Mouse (Mus musculus) G1E (cell line): ENCODE data around the gene Eif5. TPM values are rescaled to one million over a fixed set of nuclear protein-coding genes. Genes with fewer than 3 reads are reported as not detected.
A peak's percentile ranks its signal among the peaks of the same experiment; 100 is the strongest.

Source experiments
- ATAC-seq: 2 replicates; pipeline ENCODE4 v1.8.0; 2016; ENCODE audit warnings: mild to moderate bottlenecking; ENCODE audit not compliant: insufficient number of reproducible peaks, poor library complexity, low FRiP score, severe bottlenecking; ENCODE audit errors: extremely low read depth
- DNase-seq: peaks from one replicate; pipeline ENCODE4 v3.0.0; 2012; ENCODE audit warnings: low spot score
- H3K27me3 ChIP-seq: 2 replicates; pipeline ENCODE4 v1.6.1; 2012; ENCODE audit warnings: mild to moderate bottlenecking, low read length, inconsistent platforms; ENCODE audit not compliant: insufficient read depth
- H3K36me3 ChIP-seq: replicated peaks from 2 replicates; pipeline ENCODE3; 2012; ENCODE audit warnings: mild to moderate bottlenecking, inconsistent platforms
- H3K4me1 ChIP-seq: 2 replicates; pipeline ENCODE4 v1.6.1; 2012; ENCODE audit warnings: low read depth, low read length, inconsistent platforms, mixed read lengths; ENCODE audit not compliant: insufficient read depth
- H3K4me3 ChIP-seq: 2 replicates; pipeline ENCODE4 v1.5.1; 2012; ENCODE audit warnings: low read depth, mild to moderate bottlenecking, inconsistent platforms, low read length, moderate library complexity, mixed read lengths
- H3K9me3 ChIP-seq: replicated peaks from 2 replicates; pipeline ENCODE4 v1.6.1; 2012; ENCODE audit warnings: inconsistent platforms
- CTCF ChIP-seq: IDR thresholded peaks from 2 replicates; pipeline ENCODE4 v1.5.1; 2012; ENCODE audit warnings: low read depth, low read length, inconsistent platforms, mixed read lengths
- GATA1 ChIP-seq: IDR thresholded peaks from 2 replicates; pipeline ENCODE4 v1.6.1; 2012; ENCODE audit warnings: borderline replicate concordance, low read length, inconsistent platforms, mixed read lengths
- GATA2 ChIP-seq: IDR thresholded peaks from 2 replicates; pipeline ENCODE4 v1.6.1; 2012; ENCODE audit warnings: low read depth, low read length, inconsistent platforms, borderline replicate concordance
- POLR2AphosphoS5 ChIP-seq: IDR thresholded peaks from 2 replicates; pipeline ENCODE4 v1.6.1; 2012; ENCODE audit warnings: low read depth, low read length, inconsistent platforms; ENCODE audit not compliant: insufficient replicate concordance
- TAL1 ChIP-seq: conservative IDR thresholded peaks from 2 replicates; pipeline ENCODE4 v1.6.1; 2012; ENCODE audit warnings: low read depth, low read length, inconsistent platforms, mixed read lengths
- polyA plus RNA-seq: library from polyadenylated mRNA; stranded (reverse); fragments of >175 nt; gene quantifications from 2 replicates; pipeline ENCODE4 v1.2.3, GENCODE M21; 2012
- total RNA-seq, 2 experiments: library from RNA; stranded (forward) in 1 of 2; stranded (reverse) in 1 of 2; fragments of 200-1000 nt in 1 of 2; fragments of >200 nt in 1 of 2; fragmentation: Nextera tagmentation in 1 of 2; gene quantifications; 2 replicates each; pipeline ENCODE4 v1.2.3; 2014 to 2017

The Eif5 gene
- total and polyA plus RNA-seq, 3 experiments: 107 to 512 (median 285) TPM

DNA sequence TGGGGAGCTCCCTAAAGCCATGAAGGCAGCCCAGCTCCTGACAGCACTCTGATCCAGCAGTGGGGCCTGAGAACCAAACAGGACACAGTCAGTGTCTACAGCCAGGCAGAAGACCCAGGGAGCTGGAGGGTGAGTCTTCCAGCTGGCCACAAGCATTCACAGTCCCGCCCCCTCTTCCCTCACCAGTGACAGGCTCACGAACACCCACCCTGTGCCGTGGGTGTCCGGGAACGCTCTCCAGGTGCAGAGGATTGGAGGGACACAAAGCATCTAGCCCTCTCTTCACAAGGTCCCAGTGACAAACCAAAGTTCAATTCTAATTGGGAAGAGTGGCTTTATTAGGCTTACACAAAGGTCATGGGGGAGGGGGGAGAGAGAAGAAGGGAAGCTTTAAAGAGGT is 18.0 kb upstream of the Eif5 start:
- Histone ChIP-seq H3K4me3 (no peak overlapping the region), H3K27me3 (peaks cover 14% of the 10 kb centered on the region), H3K36me3 (no peaks in the 10 kb centered on the region), H3K9me3 (peaks cover 12% of the 10 kb centered on the region), H3K4me1 (peaks cover 56% of the 10 kb centered on the region)
- TF ChIP-seq TAL1 (no peak), GATA2 (no peak), CTCF (no peak), GATA1 (no peak), POLR2AphosphoS5 (no peak)
- no peak for DNase-seq
- no peak for ATAC-seq

DNA sequence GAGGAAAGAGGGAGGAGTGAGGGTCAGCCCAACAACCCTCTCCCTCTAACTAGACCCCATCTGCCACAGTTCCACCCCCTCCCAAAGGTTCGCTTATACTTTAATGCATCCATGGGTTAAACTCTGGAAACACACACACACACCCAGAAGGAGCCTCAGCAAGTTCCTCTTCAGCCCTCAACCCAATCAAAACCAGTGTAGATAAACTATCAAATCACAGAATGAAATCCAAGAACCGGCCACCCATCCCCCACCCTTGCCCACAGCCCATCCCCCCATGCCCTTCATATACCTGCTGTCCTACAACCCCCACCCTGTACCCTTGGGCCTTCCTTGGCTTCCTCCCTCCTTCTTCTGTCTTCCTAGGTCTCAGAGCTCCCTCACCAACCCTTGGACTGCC is 16.8 kb upstream of the Eif5 start:
- no peak for DNase-seq
- Histone ChIP-seq H3K27me3 (peaks cover 22% of the 10 kb centered on the region), H3K4me1 (peaks cover 56% of the 10 kb centered on the region), H3K4me3 (no peak overlapping the region), H3K9me3 (peaks cover 9% of the 10 kb centered on the region), H3K36me3 (no peaks in the 10 kb centered on the region)
- TF ChIP-seq CTCF (no peak), GATA2 (no peak), TAL1 (no peak), POLR2AphosphoS5 (no peak), GATA1 (no peak)
- ATAC-seq: no peak

DNA sequence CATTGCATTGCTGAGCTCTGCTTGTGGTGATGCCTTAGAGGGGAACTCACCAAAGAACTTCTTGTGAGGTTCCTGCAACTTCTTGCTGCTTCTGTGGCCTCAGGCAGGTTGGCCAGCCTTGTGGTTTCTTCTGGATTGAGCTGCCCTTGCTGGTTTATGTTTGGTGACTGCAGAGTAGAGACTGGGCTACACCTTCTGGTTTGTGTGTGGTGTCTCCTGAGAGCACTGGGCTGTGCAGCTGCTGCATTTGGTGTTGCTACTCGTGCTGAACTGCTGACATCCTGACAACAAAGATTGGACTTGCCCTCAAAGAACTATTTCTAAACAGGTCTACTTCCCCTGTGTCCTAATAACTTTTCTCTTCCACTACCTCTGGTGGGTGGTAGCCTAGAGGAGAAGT is 13.3 kb upstream of the Eif5 start:
- no peaks in the 10 kb centered on the region for H3K36me3 ChIP-seq
- H3K4me3 ChIP-seq: no peak overlapping the region
- H3K4me1 ChIP-seq: peaks cover 36% of the 10 kb centered on the region
- no peak for TF ChIP-seq CTCF
- no peak for TF ChIP-seq POLR2AphosphoS5
- TF ChIP-seq TAL1: no peak
- no peak for TF ChIP-seq GATA1
- no peak for TF ChIP-seq GATA2
- DNase-seq (no peak), ATAC-seq (no peak)
- peaks cover 41% of the 10 kb centered on the region for H3K27me3 ChIP-seq
- peaks cover 9% of the 10 kb centered on the region for H3K9me3 ChIP-seq

DNA sequence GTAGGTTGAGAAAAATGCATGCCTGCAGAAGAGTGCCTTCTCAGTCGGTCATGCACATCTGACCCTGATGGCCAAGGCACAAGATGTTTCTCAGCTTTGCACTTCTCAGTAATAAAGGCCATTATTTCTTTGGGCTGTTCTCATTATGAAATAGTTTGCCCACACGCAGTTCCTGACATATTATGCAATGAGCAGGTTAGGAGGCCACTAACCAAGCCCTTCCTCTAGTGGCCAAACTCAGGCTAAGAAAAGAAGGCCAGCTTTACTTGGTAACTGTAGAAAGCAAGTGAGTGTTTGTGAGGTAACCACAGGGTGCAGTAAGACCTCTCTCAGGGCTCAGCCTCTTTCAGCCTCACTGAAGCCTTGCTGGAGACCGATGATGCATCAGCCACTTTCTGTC is 12.9 kb upstream of the Eif5 start:
- DNase-seq (no peak), ATAC-seq (no peak)
- TF ChIP-seq TAL1 (no peak), CTCF (no peak), POLR2AphosphoS5 (no peak), GATA1 (no peak), GATA2 (no peak)
- Histone ChIP-seq H3K9me3 (peaks cover 9% of the 10 kb centered on the region), H3K36me3 (no peaks in the 10 kb centered on the region), H3K4me1 (peaks cover 32% of the 10 kb centered on the region), H3K27me3 (peaks cover 41% of the 10 kb centered on the region), H3K4me3 (no peak overlapping the region)

DNA sequence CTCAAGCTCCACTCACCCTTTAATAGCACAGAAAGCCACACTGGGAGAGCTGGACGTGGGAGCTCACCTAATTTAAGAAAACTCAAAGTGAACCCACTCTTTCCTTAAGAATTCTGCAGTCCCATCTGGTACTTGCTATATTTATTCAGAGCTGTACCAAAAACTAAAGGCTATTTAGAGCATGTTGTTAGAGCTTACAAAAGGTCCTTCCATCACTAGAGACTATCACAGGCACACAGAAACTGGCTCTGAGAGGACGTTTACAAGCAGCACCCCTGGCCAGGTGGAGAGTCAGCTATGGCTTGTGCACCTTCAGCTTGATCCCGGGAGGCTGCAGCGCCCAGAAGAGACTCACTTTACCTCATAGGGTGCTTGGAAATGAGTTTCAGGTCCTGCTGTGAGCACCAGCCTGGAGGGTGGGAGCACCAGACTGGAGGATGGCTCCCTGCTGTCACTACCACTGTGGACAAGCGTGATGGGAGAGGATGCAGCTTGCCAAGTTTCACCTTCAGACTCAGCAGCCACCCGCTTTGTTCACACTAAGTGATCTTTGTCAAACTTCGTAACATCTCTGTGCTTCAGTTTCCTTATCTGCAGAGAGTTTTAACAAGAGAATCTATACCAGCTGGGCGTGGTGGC is 10.1 kb upstream of the Eif5 start:
- H3K4me1 ChIP-seq: peaks cover 26% of the 10 kb centered on the region
- H3K36me3 ChIP-seq: peaks cover under 1% of the 10 kb centered on the region
- H3K27me3 ChIP-seq: peaks cover 53% of the 10 kb centered on the region
- peaks cover 3% of the 10 kb centered on the region; the same call in 1 of the 2 replicates for H3K9me3 ChIP-seq
- ATAC-seq (no peak), DNase-seq (no peak)
- H3K4me3 ChIP-seq: 0 out of 2 replicates have a peak overlapping the region, but pooled peaks have one; percentile 2
- TF ChIP-seq GATA1 (no peak), CTCF (no peak; the same call in 1 of the 2 replicates), POLR2AphosphoS5 (no peak), TAL1 (no peak), GATA2 (no peak)

DNA sequence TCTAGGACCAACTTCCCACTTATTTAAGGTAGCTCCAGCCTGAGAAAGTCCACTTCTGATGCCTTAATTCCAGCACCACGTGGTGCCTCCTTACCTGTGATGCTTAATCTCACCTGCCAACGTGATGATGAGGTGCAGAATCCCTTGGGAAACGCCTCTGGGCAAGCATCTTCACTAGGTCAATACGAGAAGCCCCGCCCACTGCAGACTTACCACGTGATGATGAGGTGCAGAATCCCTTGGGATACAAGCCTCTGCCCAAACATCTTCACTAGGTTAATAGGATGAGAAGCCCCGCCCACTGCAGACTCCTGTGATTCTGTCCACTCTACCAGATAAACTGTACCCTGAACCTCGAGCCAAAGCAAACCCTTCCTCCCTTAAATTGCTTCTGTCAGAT is 8.6 kb upstream of the Eif5 start:
- TF ChIP-seq POLR2AphosphoS5 (no peak), CTCF (no peak), TAL1 (no peak), GATA2 (no peak), GATA1 (no peak)
- Histone ChIP-seq H3K4me1 (peaks cover 34% of the 10 kb centered on the region), H3K36me3 (peaks cover 7% of the 10 kb centered on the region), H3K4me3 (no peak overlapping the region), H3K9me3 (peaks cover 2% of the 10 kb centered on the region; the same call in 1 of the 2 replicates), H3K27me3 (peaks cover 53% of the 10 kb centered on the region)
- ATAC-seq: no peak
- no peak for DNase-seq
